Mouse (Mus musculus): ENCODE measurements around the gene Galr2. TPM values are rescaled to one million over a fixed set of nuclear protein-coding genes. Genes with fewer than 3 reads are reported as not detected.
A peak's percentile ranks its signal among the peaks of the same experiment; 100 is the strongest.
"Not testable (repeated sequence)": the region's sequence is repeated elsewhere in the genome, so short reads cannot be mapped to it uniquely, and the experiment has no call there.

Galr2 gene
- total RNA-seq, 2 experiments from 2014 or later: not detected

DNA sequence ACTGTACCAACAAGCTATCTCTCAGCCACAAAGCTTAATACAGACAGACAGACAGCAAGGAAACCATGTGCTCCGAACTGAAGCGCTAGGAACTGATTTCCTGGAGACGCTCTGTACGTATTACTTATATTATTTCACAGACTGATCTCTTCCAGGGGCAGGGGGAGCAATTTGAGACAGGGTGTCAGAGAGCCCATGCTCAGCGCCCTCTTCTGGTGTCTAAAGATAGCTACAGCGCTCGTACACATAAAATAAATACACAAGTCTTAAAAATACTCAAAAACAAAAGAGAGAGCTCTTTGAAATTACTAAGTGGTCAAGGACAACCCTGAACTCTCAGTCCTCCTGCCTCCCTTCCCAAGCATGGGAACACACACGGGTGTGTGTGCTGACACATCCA, 13.1 kb upstream of the Galr2 start:
- no peak for ATAC-seq (replicated peaks; ENCODE audit: low FRiP score, low TSS enrichment, poor library complexity, severe bottlenecking)

DNA sequence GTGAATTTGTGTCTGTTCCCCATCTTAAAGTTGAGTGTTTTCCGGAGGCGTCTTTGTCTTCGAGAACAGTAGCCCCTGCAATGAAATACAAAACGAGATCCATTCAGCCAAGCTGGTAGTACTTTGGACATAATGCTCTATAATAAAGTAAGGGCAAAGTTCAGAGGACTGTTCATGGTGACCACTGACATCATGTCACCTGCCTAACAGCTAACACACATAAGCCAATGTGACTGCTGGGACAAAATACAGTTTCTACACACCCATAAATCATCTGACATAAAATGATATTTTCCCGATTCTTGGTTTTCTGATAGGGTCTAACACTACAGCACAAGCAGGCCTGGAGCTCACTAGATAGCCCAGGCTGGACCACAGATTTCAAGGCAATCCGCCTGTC, 12.4 kb upstream of the Galr2 start:
- no peak for ATAC-seq (replicated peaks; ENCODE audit: low FRiP score, low TSS enrichment, poor library complexity, severe bottlenecking)

DNA sequence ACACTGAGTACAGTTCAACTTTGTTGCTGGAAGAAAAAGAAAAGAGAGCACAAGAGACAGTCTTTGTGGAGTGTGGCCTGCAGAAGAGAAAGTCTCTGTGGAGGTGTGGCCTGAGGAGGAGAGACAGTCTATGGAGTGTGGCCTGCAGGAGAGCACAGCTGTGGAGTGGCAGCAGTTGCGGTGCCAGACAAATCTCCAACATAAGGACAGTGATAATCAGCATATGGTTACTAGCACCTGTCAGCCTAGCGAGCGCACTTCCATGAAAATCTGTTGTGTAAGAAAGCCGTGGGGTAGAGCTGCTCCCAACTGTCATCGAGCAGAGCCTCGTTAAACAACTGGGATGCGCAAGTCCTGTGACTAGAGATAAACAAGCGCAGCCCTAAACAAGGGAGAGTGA, 11.2 kb upstream of the Galr2 start:
- no peak for ATAC-seq (replicated peaks; ENCODE audit: low FRiP score, low TSS enrichment, poor library complexity, severe bottlenecking)

DNA sequence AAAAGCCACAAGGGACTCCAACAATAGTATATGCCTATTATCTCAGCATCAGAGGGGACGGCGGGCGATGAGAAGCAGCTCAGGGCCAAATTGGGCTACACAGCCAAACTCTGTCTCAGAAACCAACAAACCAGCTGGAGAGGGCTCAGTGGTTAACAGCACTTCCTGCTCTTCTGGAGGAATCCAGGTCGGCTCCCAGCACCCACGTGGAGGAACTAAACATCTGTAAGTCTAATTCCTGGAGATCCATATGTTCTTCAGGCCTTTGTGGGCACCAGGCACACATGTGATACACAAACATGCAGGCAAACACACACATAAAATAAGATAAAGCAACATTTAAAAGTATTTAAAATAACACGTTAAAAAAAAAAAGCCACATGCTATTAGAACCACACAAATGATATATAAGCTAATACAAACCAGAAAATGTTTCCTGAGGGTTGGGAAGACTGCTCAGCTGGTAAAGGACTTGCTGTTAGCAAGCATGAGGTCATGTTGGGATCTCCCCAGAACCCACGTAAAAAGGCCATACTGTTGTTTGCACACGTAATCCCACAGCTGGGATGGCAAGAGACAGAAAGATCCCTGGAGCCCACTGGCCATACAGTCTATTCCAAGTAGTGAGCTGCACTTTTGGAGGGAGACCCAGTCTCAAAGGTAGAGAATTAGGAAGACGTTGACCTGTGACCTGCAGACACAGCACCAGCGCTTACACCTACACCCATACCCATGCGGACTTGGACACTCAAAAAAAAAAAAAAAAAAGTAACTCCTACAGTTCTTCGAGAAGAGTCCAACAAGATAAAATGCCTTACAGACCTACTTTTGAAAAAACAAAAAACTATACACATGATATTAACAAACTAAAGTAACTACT, 7.9 kb upstream of the Galr2 start:
- ATAC-seq (replicated peaks; ENCODE audit: low FRiP score, low TSS enrichment, poor library complexity, severe bottlenecking): no peak

DNA sequence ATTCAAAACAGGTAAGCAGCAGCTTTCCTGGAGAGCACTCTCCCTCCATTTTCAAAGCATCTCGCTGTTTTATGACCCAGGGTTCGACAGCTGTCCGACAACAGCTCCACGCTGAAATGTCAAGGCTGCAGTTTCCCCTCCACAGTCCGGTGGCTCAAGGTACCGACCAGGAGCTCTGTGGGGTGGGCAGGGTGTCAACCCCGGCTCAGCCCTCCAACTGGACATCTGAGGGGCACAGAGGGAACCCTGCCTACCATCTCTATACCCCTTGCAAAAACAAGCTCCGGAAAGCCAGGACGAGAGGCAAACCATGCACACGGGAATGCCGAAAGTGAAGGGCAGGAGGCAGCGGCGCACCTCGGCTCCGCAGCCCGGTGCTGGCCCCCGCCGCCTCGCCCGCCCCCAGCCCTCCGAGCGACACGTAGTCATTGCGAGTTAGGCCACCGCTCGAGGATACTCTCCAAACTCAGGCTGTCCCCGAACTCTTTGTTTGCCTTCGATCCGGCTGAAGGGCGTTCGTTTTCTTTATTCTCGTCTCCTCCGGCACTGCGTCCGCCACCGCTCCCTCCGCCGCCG, 7.2 kb upstream of the Galr2 start:
- ATAC-seq (replicated peaks; ENCODE audit: low FRiP score, low TSS enrichment, poor library complexity, severe bottlenecking): peak; percentile 42

DNA sequence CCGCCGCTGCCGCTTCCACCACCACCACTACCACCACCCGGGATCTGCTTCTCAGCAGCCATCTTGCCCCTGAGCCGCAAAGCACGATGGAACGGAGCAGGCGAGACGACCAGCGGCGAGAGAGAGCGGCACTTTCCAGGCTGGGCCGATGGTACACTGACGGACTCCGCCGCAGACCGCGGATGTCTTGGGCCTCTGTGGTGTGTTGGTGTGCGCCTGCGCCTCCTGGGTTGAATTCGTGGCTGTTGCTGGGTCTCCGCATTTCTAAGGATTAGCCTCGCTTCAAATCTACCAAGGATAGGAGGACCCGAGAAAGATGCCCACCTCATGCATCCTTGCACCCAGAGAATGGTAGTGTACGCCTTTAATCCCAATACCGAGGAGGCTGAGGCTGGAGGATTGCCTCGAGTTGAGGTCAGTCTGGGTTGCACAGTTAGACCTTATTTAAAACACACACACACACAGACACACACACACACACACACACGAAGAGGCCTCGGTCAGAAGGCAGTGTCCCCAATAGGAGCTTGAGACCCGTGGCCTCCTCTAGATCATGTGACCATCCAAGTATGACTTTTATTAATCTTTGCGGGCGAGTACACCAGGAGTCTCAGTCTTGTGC, 6.6 kb upstream of the Galr2 start, which contains the start of gene Srp68:
Gene Srp68 (minus strand): TSS at position 173 of the 622 bp plus-strand sequence.
- peak; percentile 95 for ATAC-seq (replicated peaks; ENCODE audit: low FRiP score, low TSS enrichment, poor library complexity, severe bottlenecking)

DNA sequence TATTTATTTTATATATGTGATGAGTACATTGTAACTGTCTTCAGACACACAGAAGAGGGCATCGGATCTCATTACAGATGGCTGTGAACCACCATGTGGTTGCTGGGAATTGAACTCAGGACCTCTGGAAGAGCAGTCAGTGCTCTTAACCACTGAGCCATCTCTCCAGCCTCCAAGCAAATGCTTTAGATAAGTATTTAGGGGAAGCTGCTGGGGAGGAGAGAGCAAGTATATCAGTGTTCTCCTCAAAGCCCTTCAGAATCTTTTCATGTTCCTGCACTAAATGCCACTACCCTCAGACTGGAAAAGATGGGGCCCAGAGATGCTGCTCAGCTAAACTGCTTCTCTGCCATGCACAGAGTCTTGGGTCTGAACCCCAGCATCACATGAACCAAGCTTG, 3.6 kb upstream of the Galr2 start:
- not testable (repeated sequence) for ATAC-seq (replicated peaks; ENCODE audit: low FRiP score, low TSS enrichment, poor library complexity, severe bottlenecking)

DNA sequence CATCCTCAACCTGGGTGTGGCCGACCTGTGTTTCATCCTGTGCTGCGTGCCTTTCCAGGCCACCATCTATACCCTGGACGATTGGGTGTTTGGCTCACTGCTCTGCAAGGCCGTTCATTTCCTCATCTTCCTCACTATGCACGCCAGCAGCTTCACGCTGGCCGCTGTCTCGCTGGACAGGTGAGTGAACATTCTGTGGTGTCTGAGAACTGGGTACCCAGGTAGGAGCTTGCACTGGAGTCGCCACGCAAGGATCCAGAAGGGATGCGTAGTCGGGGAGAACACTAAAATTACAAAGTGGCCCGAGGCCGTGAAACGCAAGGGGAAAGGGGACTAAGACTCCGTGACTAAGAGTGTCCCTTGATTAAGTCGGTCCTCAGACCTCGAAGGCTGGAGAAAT, 932 bp downstream of the Galr2 start:
- no peak for ATAC-seq (replicated peaks; ENCODE audit: low FRiP score, low TSS enrichment, poor library complexity, severe bottlenecking)

DNA sequence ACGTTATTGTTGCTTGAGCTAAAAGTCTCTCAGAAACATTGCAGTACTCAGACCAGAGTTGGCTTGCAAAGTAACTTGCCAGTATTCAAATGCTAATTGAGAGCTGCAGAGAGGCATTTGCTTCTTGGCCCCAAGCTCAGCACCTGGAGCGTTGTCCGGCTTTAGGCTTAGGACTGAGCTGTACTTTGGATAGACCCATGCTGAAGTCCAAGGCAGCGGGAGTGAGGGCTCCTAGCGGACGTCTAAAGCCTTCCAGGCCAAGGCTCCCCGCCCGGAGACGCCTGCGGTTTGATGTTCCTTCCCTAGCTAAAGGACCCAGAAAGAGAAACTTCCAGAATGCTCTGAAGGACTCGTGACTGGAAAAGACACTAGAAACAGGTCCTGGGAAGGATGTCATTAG, 1.4 kb downstream of the Galr2 start:
- no peak for ATAC-seq (replicated peaks; ENCODE audit: low FRiP score, low TSS enrichment, poor library complexity, severe bottlenecking)

DNA sequence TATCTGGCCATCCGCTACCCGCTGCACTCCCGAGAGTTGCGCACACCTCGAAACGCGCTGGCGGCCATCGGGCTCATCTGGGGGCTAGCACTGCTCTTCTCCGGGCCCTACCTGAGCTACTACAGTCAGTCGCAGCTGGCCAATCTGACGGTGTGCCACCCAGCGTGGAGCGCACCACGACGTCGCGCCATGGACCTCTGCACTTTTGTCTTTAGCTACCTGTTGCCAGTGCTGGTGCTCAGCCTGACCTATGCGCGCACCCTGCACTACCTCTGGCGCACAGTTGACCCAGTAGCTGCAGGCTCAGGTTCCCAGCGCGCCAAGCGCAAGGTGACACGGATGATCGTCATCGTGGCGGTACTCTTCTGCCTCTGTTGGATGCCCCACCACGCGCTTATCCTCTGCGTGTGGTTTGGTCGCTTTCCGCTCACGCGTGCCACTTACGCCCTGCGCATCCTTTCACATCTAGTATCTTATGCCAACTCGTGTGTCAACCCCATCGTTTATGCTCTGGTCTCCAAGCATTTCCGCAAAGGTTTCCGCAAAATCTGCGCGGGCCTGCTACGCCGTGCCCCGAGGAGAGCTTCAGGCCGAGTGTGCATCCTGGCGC, 2.3 kb downstream of the Galr2 start:
- no peak; the same call in 1 of the 2 replicates for ATAC-seq (replicated peaks; ENCODE audit: low FRiP score, low TSS enrichment, poor library complexity, severe bottlenecking)

DNA sequence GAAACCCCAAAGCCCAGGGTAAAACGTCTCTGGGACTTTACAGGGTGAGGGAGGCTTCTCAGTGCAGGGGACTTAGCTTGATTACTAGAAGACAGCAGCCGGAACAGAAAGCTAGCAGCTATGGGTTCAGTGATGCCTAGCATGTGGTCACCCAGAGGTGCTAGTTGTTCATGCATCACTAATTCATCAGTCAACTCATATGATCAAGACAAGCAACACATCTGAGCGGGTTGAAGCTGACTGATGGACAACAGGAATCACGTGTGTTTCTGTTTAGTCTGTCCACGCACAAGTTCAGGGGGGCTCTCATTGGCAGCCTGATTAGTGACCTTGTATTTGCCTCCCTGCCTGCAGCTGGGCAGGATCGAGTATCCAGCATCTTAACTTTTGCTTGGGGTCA, 3.2 kb downstream of the Galr2 start:
- no peak for ATAC-seq (replicated peaks; ENCODE audit: low FRiP score, low TSS enrichment, poor library complexity, severe bottlenecking)

DNA sequence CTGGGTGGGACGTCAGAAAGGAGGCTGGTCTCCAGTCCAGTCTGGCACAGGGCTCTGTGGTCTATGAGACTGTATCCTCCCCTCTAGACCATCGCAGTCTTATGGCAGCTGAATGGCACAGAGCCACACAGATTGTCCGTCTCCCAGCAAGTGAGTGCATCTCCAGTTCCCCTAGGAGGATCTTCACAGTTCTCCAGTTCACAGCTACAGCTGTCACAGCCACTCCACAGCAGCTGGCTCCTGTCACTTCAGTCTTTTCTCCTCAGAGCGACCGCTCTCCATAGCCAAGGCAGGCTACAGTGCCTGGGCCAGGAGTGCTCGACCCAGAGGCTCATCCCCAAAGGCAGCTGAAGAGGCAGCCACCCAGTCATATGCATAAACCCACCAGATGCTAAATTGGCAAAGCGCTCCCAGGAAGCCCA, 5.0 kb downstream of the Galr2 start:
- ATAC-seq (replicated peaks; ENCODE audit: low FRiP score, low TSS enrichment, poor library complexity, severe bottlenecking): no peak

DNA sequence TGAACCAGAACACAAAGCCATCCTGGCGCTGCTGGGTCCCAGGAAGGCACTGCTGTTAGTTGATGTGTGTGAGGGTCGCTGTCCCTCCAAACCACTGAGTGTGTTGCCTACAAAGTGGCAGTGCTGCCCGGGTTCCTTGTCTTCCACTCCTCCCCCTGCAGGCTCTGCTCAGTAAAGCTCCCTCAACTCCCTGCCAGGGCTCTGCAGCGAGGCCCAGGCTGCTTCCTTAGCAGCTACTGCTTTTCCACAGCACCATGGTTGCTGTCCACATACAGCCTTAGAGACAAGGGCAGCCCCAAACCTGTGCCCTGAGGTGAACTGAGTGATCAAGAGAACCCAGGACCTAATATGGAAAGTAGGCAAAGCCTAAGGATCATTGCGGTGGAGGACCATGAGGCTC, 6.6 kb downstream of the Galr2 start:
- ATAC-seq (replicated peaks; ENCODE audit: low FRiP score, low TSS enrichment, poor library complexity, severe bottlenecking): no peak

DNA sequence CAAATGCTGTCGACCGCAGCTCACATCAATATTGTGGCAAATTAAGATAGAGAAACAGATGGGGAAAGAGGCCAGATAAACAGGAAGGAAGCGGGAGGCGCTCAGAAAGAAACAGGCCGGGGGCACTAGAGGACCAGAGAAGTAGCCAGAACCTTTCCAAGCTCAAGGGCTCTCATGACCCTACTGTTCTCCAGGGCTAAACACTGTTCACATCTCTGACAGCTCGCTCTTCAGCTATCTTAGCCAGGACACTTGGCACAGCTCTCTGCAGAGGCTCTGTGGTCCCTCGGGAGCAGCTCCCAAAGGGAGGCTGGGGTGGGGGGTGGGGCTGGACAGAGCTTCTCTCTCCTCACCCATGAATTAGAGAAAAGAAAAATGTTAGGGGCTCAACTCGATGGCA, 9.8 kb downstream of the Galr2 start:
- no peak for ATAC-seq (replicated peaks; ENCODE audit: low FRiP score, low TSS enrichment, poor library complexity, severe bottlenecking)

DNA sequence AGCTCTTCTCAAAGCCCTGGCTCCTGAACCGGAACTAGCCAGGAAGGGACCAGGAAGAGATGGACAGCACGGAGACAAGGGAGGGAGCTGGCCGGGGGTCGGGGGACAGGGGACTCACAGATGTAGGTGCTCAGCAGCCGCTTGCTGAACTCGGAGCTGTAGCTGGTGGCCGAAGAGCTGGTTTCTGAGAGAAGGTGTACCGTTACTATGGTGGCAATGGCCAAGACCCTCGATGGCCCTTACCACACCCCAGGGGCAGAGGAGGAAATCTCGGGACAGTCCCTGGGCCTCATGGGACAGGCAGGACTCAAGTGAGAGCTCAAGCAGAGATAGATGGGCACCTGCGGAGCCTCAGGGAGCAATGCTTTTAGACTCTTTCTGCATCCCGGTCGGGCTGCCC, 11.7 kb downstream of the Galr2 start:
- no peak for ATAC-seq (replicated peaks; ENCODE audit: low FRiP score, low TSS enrichment, poor library complexity, severe bottlenecking)

DNA sequence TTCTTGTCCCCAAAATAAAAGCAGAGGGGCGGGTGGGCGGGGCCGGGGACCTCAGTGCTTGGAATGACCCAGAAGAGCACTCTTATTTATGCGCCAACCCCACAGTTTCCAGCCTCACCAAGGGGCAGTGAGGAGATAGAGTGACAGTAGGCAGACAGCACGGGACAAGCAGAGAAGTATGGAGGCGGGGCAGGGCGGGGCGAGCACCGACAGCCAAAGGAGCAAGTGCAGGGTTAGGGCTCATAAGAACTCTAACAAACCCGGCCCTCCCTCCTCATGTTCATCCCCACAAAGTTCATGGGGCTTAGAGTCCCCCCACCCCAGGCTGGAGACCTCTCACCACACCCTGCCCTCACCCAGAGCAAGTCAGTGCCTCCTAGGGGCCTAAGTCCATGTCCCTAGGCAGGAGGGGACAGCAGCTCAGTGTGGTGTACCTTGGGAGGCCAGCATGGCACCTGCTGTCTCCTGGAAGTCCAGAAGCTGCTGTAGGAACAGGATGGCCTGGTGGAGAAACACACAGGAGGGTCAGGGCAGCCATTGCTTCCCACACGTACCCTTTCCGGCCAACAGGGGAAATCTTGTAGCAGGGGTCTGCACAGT, 12.9 kb downstream of the Galr2 start:
- ATAC-seq (replicated peaks; ENCODE audit: low FRiP score, low TSS enrichment, poor library complexity, severe bottlenecking): no peak

DNA sequence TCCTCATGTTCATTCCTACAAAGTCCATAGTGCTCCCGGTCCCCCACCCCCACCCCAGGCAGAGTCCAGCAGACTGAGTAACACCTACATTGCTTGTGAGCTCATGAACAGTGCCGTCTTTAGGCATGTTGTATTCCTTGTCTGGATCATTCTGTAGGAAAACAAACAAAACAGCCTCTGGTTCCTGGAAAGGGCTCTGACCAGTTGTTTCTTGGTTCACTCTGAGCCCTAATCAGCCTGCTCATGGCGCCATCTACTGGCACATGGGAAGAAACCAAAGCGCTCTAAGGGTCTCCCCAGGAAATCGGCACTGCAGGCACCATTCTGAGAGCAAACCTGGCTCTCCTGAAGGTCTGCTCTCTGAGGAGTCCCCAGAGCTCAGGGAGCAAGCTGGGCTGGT, 13.6 kb downstream of the Galr2 start:
- ATAC-seq (replicated peaks; ENCODE audit: low FRiP score, low TSS enrichment, poor library complexity, severe bottlenecking): 0 out of 2 replicates have a peak, but pooled peaks have one; percentile 47

DNA sequence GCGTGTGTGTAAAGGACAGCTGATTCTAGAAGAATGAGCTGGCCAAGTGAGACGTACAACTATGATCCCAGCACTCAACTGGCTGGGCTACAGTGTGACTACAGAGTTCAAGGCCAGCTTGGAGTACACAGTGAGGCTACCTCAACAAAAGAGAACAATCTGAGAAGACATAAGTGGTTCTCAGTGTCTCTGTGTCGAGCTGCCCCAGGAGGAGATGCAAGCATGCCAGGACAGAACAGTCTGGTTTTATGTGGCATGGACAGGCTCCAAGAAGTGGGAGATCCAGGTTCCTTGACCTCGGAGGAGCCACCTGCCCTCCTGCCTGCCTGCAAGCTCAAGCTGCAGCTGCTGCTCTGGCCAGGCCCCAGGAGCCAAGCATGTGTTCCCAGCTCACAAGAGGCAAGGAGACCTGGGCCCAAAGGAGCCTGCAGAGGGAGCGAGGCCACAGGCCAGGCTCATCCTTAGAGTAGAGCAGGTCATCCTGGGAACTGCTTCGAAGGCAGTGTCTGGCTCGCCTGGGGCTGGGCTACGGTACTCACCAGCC, 15.5 kb downstream of the Galr2 start:
- no peak for ATAC-seq (replicated peaks; ENCODE audit: low FRiP score, low TSS enrichment, poor library complexity, severe bottlenecking)

DNA sequence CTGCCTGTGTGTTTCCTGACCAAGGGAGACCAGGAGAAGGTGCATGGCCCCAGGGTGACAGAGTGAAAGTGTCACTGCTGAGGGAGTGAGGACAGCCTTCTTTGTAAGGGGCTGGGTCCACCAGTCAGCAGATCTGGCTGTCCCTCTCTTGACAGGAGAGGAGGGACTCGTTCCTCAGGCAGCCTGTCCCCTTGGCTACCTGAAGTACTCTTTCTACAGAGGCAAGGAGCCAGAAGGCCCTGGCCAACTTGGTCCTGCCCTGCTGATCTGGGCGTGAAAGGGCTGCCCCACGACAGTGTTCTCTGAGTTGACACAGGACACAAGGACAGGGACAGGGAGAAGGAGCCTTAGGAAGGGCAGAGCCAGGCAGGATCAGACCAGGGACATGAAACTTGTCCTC, 16.3 kb downstream of the Galr2 start:
- ATAC-seq (replicated peaks; ENCODE audit: low FRiP score, low TSS enrichment, poor library complexity, severe bottlenecking): no peak

DNA sequence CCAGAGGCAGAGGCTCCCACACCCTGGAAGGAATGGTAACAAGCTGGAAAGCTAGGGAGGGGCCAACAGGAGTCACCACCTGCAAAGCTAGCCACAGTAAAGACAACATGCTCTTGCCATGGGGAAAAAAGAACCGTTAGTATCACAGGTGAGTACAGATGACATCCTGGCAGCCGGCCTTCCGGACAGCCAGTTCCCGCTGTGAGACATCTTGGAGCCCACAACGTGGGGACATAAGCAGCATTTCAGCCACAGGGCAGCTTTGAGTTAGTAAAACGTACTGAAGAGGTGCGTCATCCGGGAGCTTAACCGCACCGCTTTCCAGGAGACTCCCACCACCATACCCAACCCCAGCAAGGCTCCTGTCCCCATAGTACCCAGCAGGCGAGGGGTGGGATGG, 17.5 kb downstream of the Galr2 start:
- ATAC-seq (replicated peaks; ENCODE audit: low FRiP score, low TSS enrichment, poor library complexity, severe bottlenecking): no peak
